Mouse (Mus musculus) intestine, embryonic 16.5 days (tissue): ENCODE results near the gene 4930447C04Rik. TPM values are rescaled to one million over a fixed set of nuclear protein-coding genes. Genes with fewer than 3 reads are reported as not detected.

Source experiments
- ATAC-seq: fragments of 200-750 bp; cut with Nextera tagmentation; 2 replicates; pipeline ENCODE4 v1.8.0; 2017; ENCODE audit warnings: moderate TSS enrichment, moderate library complexity
- H3K27ac ChIP-seq: fragments of 300-500 bp; sonication (generic); 2 replicates; pipeline ENCODE4 v1.5.1; 2014; ENCODE audit warnings: mild to moderate bottlenecking, low read length
- H3K27me3 ChIP-seq: fragments of 300-500 bp; sonication (generic); replicated peaks from 2 replicates; pipeline ENCODE4 v1.6.1; 2014; ENCODE audit warnings: low read length, control low read depth, mixed read lengths; ENCODE audit not compliant: control insufficient read depth, insufficient read depth
- H3K36me3 ChIP-seq: fragments of 300-500 bp; sonication (generic); 2 replicates; pipeline ENCODE4 v1.6.1; 2014; ENCODE audit warnings: low read length, control low read depth; ENCODE audit not compliant: control insufficient read depth, insufficient read depth
- H3K4me1 ChIP-seq: fragments of 300-500 bp; sonication (generic); 2 replicates; pipeline ENCODE4 v1.6.1; 2014; ENCODE audit warnings: low read length, control low read depth, mixed read lengths; ENCODE audit not compliant: control insufficient read depth, insufficient read depth
- H3K4me2 ChIP-seq: fragments of 300-500 bp; sonication (generic); 2 replicates; pipeline ENCODE4 v1.6.1; 2014; ENCODE audit warnings: low read depth, low read length, control low read depth
- H3K4me3 ChIP-seq: fragments of 300-500 bp; sonication (generic); 2 replicates; pipeline ENCODE4 v1.5.1; 2014; ENCODE audit warnings: mild to moderate bottlenecking, low read length
- H3K9ac ChIP-seq: fragments of 300-500 bp; sonication (generic); 2 replicates; pipeline ENCODE4 v1.6.1; 2014; ENCODE audit warnings: low read depth, low read length
- H3K9me3 ChIP-seq: fragments of 300-500 bp; sonication (generic); 2 replicates; pipeline ENCODE4 v1.6.1; 2016; ENCODE audit warnings: low read length, control low read depth; ENCODE audit not compliant: control insufficient read depth
- WGBS: fragments of 180-500 bp; shearing (Covaris S2); extraction: QIAGEN DNeasy Blood & Tissue Kit; methylation state at CpG from one replicate; pipeline ENCODE4 v1.1.7; 2014; 5-methylcytosine and 5-hydroxymethylcytosine counted together
- polyA plus RNA-seq: library from polyadenylated mRNA; unstranded; fragments of >200 nt; fragmentation: Nextera tagmentation; extraction: Ambion mirVana; gene quantifications from 2 replicates; pipeline ENCODE4 v1.2.1, GENCODE M21; 2015

4930447C04Rik gene
- polyA plus RNA-seq, 1 experiment from 2014 or later = 1.1 TPM

- Histone ChIP-seq H3K27ac (no peak overlapping the region), H3K36me3 (no peaks in the 10 kb centered on the region), H3K4me2 (no peak overlapping the region), H3K27me3 (peaks cover 57% of the 10 kb centered on the region), H3K4me1 (peaks cover 4% of the 10 kb centered on the region), H3K9me3 (no peaks in the 10 kb centered on the region), H3K9ac (no peak overlapping the region), H3K4me3 (no peak overlapping the region)
- WGBS = 7% methylated on average over 13 of the region's 13 CpGs
- no peak for ATAC-seq
Measured at GRCm38 (mm10) chr12:72938176-72938575, 2.4 kb downstream of the 4930447C04Rik start.

- no peak for ATAC-seq
- no peak overlapping the region for H3K27ac ChIP-seq
- no peak overlapping the region for H3K4me3 ChIP-seq
- H3K36me3 ChIP-seq = no peaks in the 10 kb centered on the region
- H3K27me3 ChIP-seq = peaks cover 57% of the 10 kb centered on the region
- H3K9ac ChIP-seq = no peak overlapping the region
- H3K9me3 ChIP-seq = no peaks in the 10 kb centered on the region
- H3K4me1 ChIP-seq = peaks cover 4% of the 10 kb centered on the region
- 4% methylated on average over 19 of the region's 19 CpGs for WGBS
- H3K4me2 ChIP-seq = no peak overlapping the region
Measured at GRCm38 (mm10) chr12:72937537-72938120, 2.9 kb downstream of the 4930447C04Rik start.

GRCm38 (mm10) chr12:72936751-72937150, 3.8 kb downstream of the 4930447C04Rik start:
- 30% methylated on average over 8 of the region's 8 CpGs for WGBS
- Histone ChIP-seq H3K4me1 (peaks cover 4% of the 10 kb centered on the region), H3K9ac (no peak overlapping the region), H3K27ac (no peak overlapping the region), H3K27me3 (peaks cover 51% of the 10 kb centered on the region), H3K4me2 (no peak overlapping the region), H3K4me3 (no peak overlapping the region), H3K9me3 (no peaks in the 10 kb centered on the region), H3K36me3 (no peaks in the 10 kb centered on the region)
- ATAC-seq = no peak

- no peaks in the 10 kb centered on the region for H3K9me3 ChIP-seq
- H3K4me1 ChIP-seq = no peaks in the 10 kb centered on the region
- peaks cover 9% of the 10 kb centered on the region for H3K27me3 ChIP-seq
- no peak overlapping the region for H3K27ac ChIP-seq
- WGBS = 15% methylated on average over 48 of the region's 48 CpGs
- peak overlapping the region; percentile 55 for H3K4me2 ChIP-seq
- peak overlapping the region; percentile 56 for H3K9ac ChIP-seq
- H3K36me3 ChIP-seq = no peaks in the 10 kb centered on the region
- no peak for ATAC-seq
- peak overlapping the region; percentile 34 for H3K4me3 ChIP-seq
Measured at GRCm38 (mm10) chr12:72917159-72917993, 23.2 kb downstream of the 4930447C04Rik start.

- Histone ChIP-seq H3K27me3 (peaks cover 18% of the 10 kb centered on the region), H3K36me3 (no peaks in the 10 kb centered on the region), H3K27ac (no peak overlapping the region), H3K4me2 (peak overlapping the region; percentile 35; the same call in 1 of the 2 replicates), H3K4me1 (no peaks in the 10 kb centered on the region), H3K9ac (no peak overlapping the region), H3K9me3 (no peaks in the 10 kb centered on the region), H3K4me3 (peak overlapping the region; percentile 11)
- WGBS = 11% methylated on average over 19 of the region's 19 CpGs
- ATAC-seq = no peak
Measured at GRCm38 (mm10) chr12:72854377-72855032, 86.1 kb downstream of the 4930447C04Rik start.

GRCm38 (mm10) chr12:72853406-72854076, 87.0 kb downstream of the 4930447C04Rik start:
- no peak overlapping the region for H3K27ac ChIP-seq
- no peaks in the 10 kb centered on the region for H3K4me1 ChIP-seq
- H3K9ac ChIP-seq = no peak overlapping the region
- peaks cover 20% of the 10 kb centered on the region for H3K27me3 ChIP-seq
- 43% methylated on average over 13 of the region's 13 CpGs for WGBS
- no peak overlapping the region for H3K4me2 ChIP-seq
- H3K9me3 ChIP-seq = no peaks in the 10 kb centered on the region
- no peak for ATAC-seq
- no peak overlapping the region for H3K4me3 ChIP-seq
- H3K36me3 ChIP-seq = no peaks in the 10 kb centered on the region

GRCm38 (mm10) chr12:72852264-72852663, 88.3 kb downstream of the 4930447C04Rik start:
- no peaks in the 10 kb centered on the region for H3K4me1 ChIP-seq
- no peak overlapping the region for H3K4me3 ChIP-seq
- no peak overlapping the region for H3K9ac ChIP-seq
- WGBS = 58% methylated on average over 6 of the region's 6 CpGs
- no peaks in the 10 kb centered on the region for H3K36me3 ChIP-seq
- no peak for ATAC-seq
- H3K9me3 ChIP-seq = no peaks in the 10 kb centered on the region
- H3K4me2 ChIP-seq = no peak overlapping the region
- H3K27me3 ChIP-seq = peaks cover 22% of the 10 kb centered on the region
- H3K27ac ChIP-seq = no peak overlapping the region

- 68% methylated on average over 9 of the region's 9 CpGs for WGBS
- Histone ChIP-seq H3K9ac (no peak overlapping the region), H3K4me1 (0 out of 2 replicates have a peak, but pooled peaks cover 3% of the 10 kb centered on the region), H3K36me3 (no peaks in the 10 kb centered on the region), H3K4me2 (no peak overlapping the region), H3K9me3 (no peaks in the 10 kb centered on the region), H3K27ac (no peak overlapping the region), H3K4me3 (no peak overlapping the region), H3K27me3 (peaks cover 22% of the 10 kb centered on the region)
- ATAC-seq = no peak
Measured at GRCm38 (mm10) chr12:72850146-72850545, 90.4 kb downstream of the 4930447C04Rik start.

GRCm38 (mm10) chr12:72847725-72848124, 92.8 kb downstream of the 4930447C04Rik start:
- Histone ChIP-seq H3K4me1 (peaks cover 8% of the 10 kb centered on the region), H3K27ac (no peak overlapping the region), H3K9me3 (no peaks in the 10 kb centered on the region), H3K27me3 (peaks cover 9% of the 10 kb centered on the region; the same call in 1 of the 2 replicates), H3K36me3 (no peaks in the 10 kb centered on the region), H3K9ac (no peak overlapping the region), H3K4me3 (no peak overlapping the region), H3K4me2 (no peak overlapping the region)
- 28% methylated on average over 7 of the region's 7 CpGs for WGBS
- ATAC-seq = no peak
